Comparison of ENCODE assay signal across 8 mouse cellular contexts in genomic region chr1:153556896-153557295, GRCm38 (mm10). TPM values are rescaled to one million over a fixed set of nuclear protein-coding genes. Genes with fewer than 3 reads are reported as not detected.
DNase-seq lines count a peak whose midpoint lies in the region; ATAC-seq and TF ChIP-seq lines count a peak whose summit lies in the region.

No protein-coding gene starts in this region.

- TF ChIP-seq POLR2A in cerebellum, adult 2 months (IDR thresholded peaks at IDR 0.05; ENCODE audit: borderline replicate concordance, insufficient read depth, low read length), result no peak

- no peaks in the 10 kb centered on the region for H3K36me3 ChIP-seq in liver, postnatal 0 days (replicated peaks; ENCODE audit: insufficient read depth, low read length)
- no peaks in the 10 kb centered on the region for H3K36me3 ChIP-seq in neural tube, embryonic 15.5 days

- WGBS in cerebellum, adult 2 months, result 5% methylated on average over 2 of the region's 2 CpGs
- WGBS in liver, postnatal 0 days (ENCODE audit: insufficient replicate concordance), result 9% methylated on average over 2 of the region's 2 CpGs
- 7% methylated on average over 2 of the region's 2 CpGs for WGBS in neural tube, embryonic 15.5 days

- H3K9me3 ChIP-seq in liver, postnatal 0 days (ENCODE audit: low read length), result no peaks in the 10 kb centered on the region
- H3K9me3 ChIP-seq in neural tube, embryonic 15.5 days (replicated peaks), result no peaks in the 10 kb centered on the region

- no peak for TF ChIP-seq EP300 in liver, postnatal 0 days (IDR thresholded peaks at IDR 0.05; ENCODE audit: low read depth)

- H3K4me1 ChIP-seq in cerebellum, adult 2 months (ENCODE audit: control insufficient read depth, insufficient read depth, low read length), result no peaks in the 10 kb centered on the region
- no peaks in the 10 kb centered on the region for H3K4me1 ChIP-seq in liver, postnatal 0 days (ENCODE audit: insufficient read depth)
- no peaks in the 10 kb centered on the region for H3K4me1 ChIP-seq in neural tube, embryonic 15.5 days

- no peak overlapping the region for H3K27ac ChIP-seq in cerebellum, adult 2 months (ENCODE audit: insufficient read depth, low read length)
- no peak overlapping the region for H3K27ac ChIP-seq in liver, postnatal 0 days (ENCODE audit: low read depth)
- H3K27ac ChIP-seq in neural tube, embryonic 15.5 days (replicated peaks), result no peak overlapping the region

- H3K4me2 ChIP-seq in liver, postnatal 0 days (ENCODE audit: low read depth, low read length), result no peak overlapping the region
- no peak overlapping the region for H3K4me2 ChIP-seq in neural tube, embryonic 15.5 days

- H3K9ac ChIP-seq in liver, postnatal 0 days (replicated peaks), result no peak overlapping the region
- no peak overlapping the region for H3K9ac ChIP-seq in neural tube, embryonic 15.5 days (replicated peaks)

- peak; percentile 74 for ATAC-seq in CD4-positive, CD25-positive, alpha-beta regulatory T cell, adult 4 months
- ATAC-seq in liver, postnatal 0 days, result 0 out of 2 replicates have a peak, but pooled peaks have one; percentile 30
- peak; percentile 83 for ATAC-seq in neural tube, embryonic 15.5 days (ENCODE audit: low FRiP score)

- peak; percentile 85 for TF ChIP-seq CTCF in cerebellum, adult 2 months (IDR thresholded peaks at IDR 0.05; ENCODE audit: borderline replicate concordance, insufficient read depth, low read depth, low read length)
- peak; percentile 91 for TF ChIP-seq CTCF in liver, postnatal 0 days (IDR thresholded peaks at IDR 0.05; ENCODE audit: low read depth)

- H3K27me3 ChIP-seq in cerebellum, adult 2 months (ENCODE audit: control insufficient read depth, insufficient read depth, low read length), result no peaks in the 10 kb centered on the region
- H3K27me3 ChIP-seq in liver, postnatal 0 days (ENCODE audit: insufficient read depth, low read length), result no peaks in the 10 kb centered on the region
- H3K27me3 ChIP-seq in neural tube, embryonic 15.5 days (replicated peaks), result no peaks in the 10 kb centered on the region

- H3K4me3 ChIP-seq in cerebellum, adult 2 months (replicated peaks; ENCODE audit: insufficient read depth, low read depth, low read length), result no peak overlapping the region
- H3K4me3 ChIP-seq in liver, postnatal 0 days (ENCODE audit: low read depth, low read length), result no peak overlapping the region
- H3K4me3 ChIP-seq in neural tube, embryonic 15.5 days (replicated peaks), result no peak overlapping the region

- peak; percentile 83 for DNase-seq in 3T3-L1 (ENCODE audit: low read depth, low spot score)
- DNase-seq in cerebellum, adult 2 months, result peak; percentile 37 to 52
- DNase-seq in forelimb bud, embryonic 11.5 days (ENCODE audit: low read depth, low spot score), result peak; percentile 71
- DNase-seq in kidney, adult 8-10 months, result peak; percentile 34 to 47
- peak; percentile 29 for DNase-seq in liver, postnatal 0 days
- no peak for DNase-seq in urinary bladder, postnatal 25 days (ENCODE audit: low spot score)

RNA-seq across cellular contexts. Expression of gene Npl, which starts 7.1 kb away (rescaled TPM):
- not detected for polyA plus RNA-seq in CD4-positive, CD25-positive, alpha-beta regulatory T cell, adult 4 months (2017; shearing (Covaris generic))
- 2.9 and 3.8 TPM in 2 replicates for polyA plus RNA-seq in cerebellum, adult 2 months (2012; rRNA removed)
- polyA plus RNA-seq in liver, postnatal 0 days (2015; fragmentation: Nextera tagmentation; extraction: Ambion mirVana), result 6.8 TPM in 2 replicates
- polyA plus RNA-seq in neural tube, embryonic 15.5 days (2015; fragmentation: Nextera tagmentation; extraction: Ambion mirVana), result 14.4 and 16.9 TPM in 2 replicates

Comparison
In these comparisons a context has a peak if more than half of its experiments do, and no peak if none do; other contexts are left out.
1. ATAC-seq: peak in every context shown above with its lines; median percentile 83 in neural tube, embryonic 15.5 days; 74 in CD4-positive, CD25-positive, alpha-beta regulatory T cell, adult 4 months; 30 in liver, postnatal 0 days.